Mouse (Mus musculus): ENCODE data around the gene Pcnt. TPM values are rescaled to one million over a fixed set of nuclear protein-coding genes. Genes with fewer than 3 reads are reported as not detected.

Gene Pcnt
- polyA plus RNA-seq, 1 experiment = 38.0 TPM

GRCm38 (mm10) chr10:76358468-76358867 lies 84.1 kb downstream of the Pcnt start:
- WGBS = 54% methylated on average over 5 of the region's 5 CpGs
- no peaks in the 10 kb centered on the region for H3K4me1 ChIP-seq (ENCODE audit: control insufficient read depth, insufficient read depth, low read length)
- no peak for TF ChIP-seq POLR2A (IDR thresholded peaks at IDR 0.05; ENCODE audit: borderline replicate concordance, extremely low read depth, low read depth, low read length)
- no peak for TF ChIP-seq CTCF (IDR thresholded peaks at IDR 0.05; ENCODE audit: insufficient read depth, low read length)
- no peak for DNase-seq
- H3K4me3 ChIP-seq (replicated peaks; ENCODE audit: extremely low read depth, low read depth, low read length) = no peak overlapping the region

GRCm38 (mm10) chr10:76357286-76357875 lies 85.2 kb downstream of the Pcnt start:
- no peak for TF ChIP-seq POLR2A (IDR thresholded peaks at IDR 0.05; ENCODE audit: borderline replicate concordance, extremely low read depth, low read depth, low read length)
- no peak for TF ChIP-seq CTCF (IDR thresholded peaks at IDR 0.05; ENCODE audit: insufficient read depth, low read length)
- DNase-seq = no peak
- H3K4me1 ChIP-seq (ENCODE audit: control insufficient read depth, insufficient read depth, low read length) = no peaks in the 10 kb centered on the region
- no peak overlapping the region for H3K4me3 ChIP-seq (replicated peaks; ENCODE audit: extremely low read depth, low read depth, low read length)
- WGBS = 76% methylated on average over 8 of the region's 8 CpGs

GRCm38 (mm10) chr10:76354974-76355373 lies 87.6 kb downstream of the Pcnt start:
- Histone ChIP-seq H3K4me1 (ENCODE audit: control insufficient read depth, insufficient read depth, low read length) (no peaks in the 10 kb centered on the region), H3K4me3 (replicated peaks; ENCODE audit: extremely low read depth, low read depth, low read length) (no peak overlapping the region)
- DNase-seq = no peak
- WGBS = 83% methylated on average over 12 of the region's 12 CpGs
- no peak for TF ChIP-seq POLR2A (IDR thresholded peaks at IDR 0.05; ENCODE audit: borderline replicate concordance, extremely low read depth, low read depth, low read length)

- H3K4me3 ChIP-seq (replicated peaks; ENCODE audit: extremely low read depth, low read depth, low read length) = no peak overlapping the region
- WGBS = 96% methylated on average over 12 of the region's 12 CpGs
- no peaks in the 10 kb centered on the region for H3K4me1 ChIP-seq (ENCODE audit: control insufficient read depth, insufficient read depth, low read length)
- TF ChIP-seq POLR2A (IDR thresholded peaks at IDR 0.05; ENCODE audit: borderline replicate concordance, extremely low read depth, low read depth, low read length) (no peak), CTCF (IDR thresholded peaks at IDR 0.05; ENCODE audit: insufficient read depth, low read length) (no peak)
- no peak for DNase-seq
Measured at GRCm38 (mm10) chr10:76353986-76354385, 88.6 kb downstream of the Pcnt start.

- DNase-seq = no peak
- WGBS = 48% methylated on average over 7 of the region's 7 CpGs
- Histone ChIP-seq H3K4me1 (ENCODE audit: control insufficient read depth, insufficient read depth, low read length) (no peaks in the 10 kb centered on the region), H3K4me3 (replicated peaks; ENCODE audit: extremely low read depth, low read depth, low read length) (no peak overlapping the region)
- no peak for TF ChIP-seq POLR2A (IDR thresholded peaks at IDR 0.05; ENCODE audit: borderline replicate concordance, extremely low read depth, low read depth, low read length)
- no peak for TF ChIP-seq CTCF (IDR thresholded peaks at IDR 0.05; ENCODE audit: insufficient read depth, low read length)
Measured at GRCm38 (mm10) chr10:76351953-76352352, 90.6 kb downstream of the Pcnt start.

- 6% methylated on average over 4 of the region's 4 CpGs for WGBS
- Histone ChIP-seq H3K4me1 (ENCODE audit: control insufficient read depth, insufficient read depth, low read length) (peaks cover 3% of the 10 kb centered on the region), H3K4me3 (replicated peaks; ENCODE audit: extremely low read depth, low read depth, low read length) (no peak overlapping the region)
- TF ChIP-seq POLR2A (IDR thresholded peaks at IDR 0.05; ENCODE audit: borderline replicate concordance, extremely low read depth, low read depth, low read length) (no peak), CTCF (IDR thresholded peaks at IDR 0.05; ENCODE audit: insufficient read depth, low read length) (0 out of 2 replicates have a peak, but pooled peaks have one; percentile 22)
- DNase-seq = peak; percentile 43
Measured at GRCm38 (mm10) chr10:76346589-76346988, 96.0 kb downstream of the Pcnt start.

GRCm38 (mm10) chr10:76346043-76346491 lies 96.5 kb downstream of the Pcnt start:
- TF ChIP-seq CTCF (IDR thresholded peaks at IDR 0.05; ENCODE audit: insufficient read depth, low read length) (no peak), POLR2A (IDR thresholded peaks at IDR 0.05; ENCODE audit: borderline replicate concordance, extremely low read depth, low read depth, low read length) (no peak)
- H3K4me3 ChIP-seq (replicated peaks; ENCODE audit: extremely low read depth, low read depth, low read length) = no peak overlapping the region
- peak; percentile 17 for DNase-seq
- 4% methylated on average over 8 of the region's 8 CpGs for WGBS
- H3K4me1 ChIP-seq (ENCODE audit: control insufficient read depth, insufficient read depth, low read length) = peaks cover 3% of the 10 kb centered on the region

- peaks cover 3% of the 10 kb centered on the region for H3K4me1 ChIP-seq (ENCODE audit: control insufficient read depth, insufficient read depth, low read length)
- WGBS = 1% methylated on average over 12 of the region's 12 CpGs
- DNase-seq = no peak
- TF ChIP-seq POLR2A (IDR thresholded peaks at IDR 0.05; ENCODE audit: borderline replicate concordance, extremely low read depth, low read depth, low read length) = no peak
- TF ChIP-seq CTCF (IDR thresholded peaks at IDR 0.05; ENCODE audit: insufficient read depth, low read length) = no peak
- H3K4me3 ChIP-seq (replicated peaks; ENCODE audit: extremely low read depth, low read depth, low read length) = peak overlapping the region; percentile 90
Measured at GRCm38 (mm10) chr10:76345540-76345902, 97.1 kb downstream of the Pcnt start.

- TF ChIP-seq CTCF (IDR thresholded peaks at IDR 0.05; ENCODE audit: insufficient read depth, low read length) (no peak), POLR2A (IDR thresholded peaks at IDR 0.05; ENCODE audit: borderline replicate concordance, extremely low read depth, low read depth, low read length) (peak; percentile 58; the same call in 1 of the 2 replicates)
- under 1% methylated on average over 89 of the region's 94 CpGs for whole genome bisulfite sequencing
- peak; percentile 97 for DNase-seq
Measured at GRCm38 (mm10) chr10:76344711-76345539, 97.7 kb downstream of the Pcnt start, which contains the start of gene Dip2a. TSS of gene Dip2a (minus strand) at chr10:76345291.

More at GRCm38 (mm10) chr10:76344711-76345539, 97.7 kb downstream of the Pcnt start, which contains the start of gene Dip2a:
- peaks cover 3% of the 10 kb centered on the region for H3K4me1 ChIP-seq (ENCODE audit: control insufficient read depth, insufficient read depth, low read length)
- peak within 1 kb of the TSS; percentile 90 for H3K4me3 ChIP-seq (replicated peaks; ENCODE audit: extremely low read depth, low read depth, low read length)

Measured in lung, adult 2 months (tissue).